Mouse (Mus musculus) lung, adult 2 months (tissue): Measurements from ENCODE around the gene Sirt4.

Experiments
- CTCF ChIP-seq: fragments of 200-500 bp; IDR thresholded peaks from 2 replicates; pipeline ENCODE4 v1.5.1; 2011; ENCODE audit warnings: mild to moderate bottlenecking, low read length, control low read depth; ENCODE audit not compliant: insufficient read depth
- POLR2A ChIP-seq: fragments of 200-500 bp; IDR thresholded peaks from 2 replicates; pipeline ENCODE4 v1.6.1; 2011; ENCODE audit warnings: low read depth, mild to moderate bottlenecking, control low read depth, low read length, borderline replicate concordance; ENCODE audit errors: extremely low read depth

DNA sequence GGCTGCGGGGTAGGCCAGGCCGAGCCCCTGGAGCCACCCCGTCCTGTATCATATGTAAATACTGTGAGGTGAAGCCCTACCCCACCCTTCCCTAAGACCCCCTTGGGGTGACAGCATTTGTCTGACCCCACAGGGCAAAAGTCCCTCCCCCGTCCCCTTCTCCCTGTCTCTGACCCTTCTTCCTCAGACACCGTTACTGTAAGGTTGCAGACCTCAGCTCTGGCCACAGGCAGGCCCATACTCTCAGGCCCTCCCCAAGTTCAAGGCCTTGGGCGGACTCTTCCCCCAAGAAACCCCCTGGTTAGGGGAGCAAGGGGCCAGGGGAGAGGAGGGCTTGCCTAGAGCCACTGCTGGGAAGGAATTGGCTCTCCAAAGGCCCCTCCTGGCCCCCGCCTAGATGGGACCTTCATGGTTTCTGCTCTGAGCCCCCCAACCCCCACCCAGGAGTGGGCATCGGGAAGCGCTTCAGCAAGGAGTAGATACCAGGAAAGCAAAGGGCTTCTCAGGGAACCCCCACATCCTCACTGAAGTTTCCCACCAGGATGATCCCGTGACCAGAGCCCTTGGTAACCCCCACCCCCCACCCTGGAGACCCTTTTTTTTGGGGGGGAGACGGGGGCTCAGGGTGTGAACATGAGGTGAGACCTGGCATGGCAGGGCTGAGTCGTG lies 30.0 kb downstream of the Sirt4 start:
- TF ChIP-seq CTCF, result no peak
- no peak for TF ChIP-seq POLR2A
